Mouse (Mus musculus): ENCODE measurements around the gene Fam131a. TPM values are rescaled to one million over a fixed set of nuclear protein-coding genes. Genes with fewer than 3 reads are reported as not detected.

The Fam131a gene
- total and polyA plus RNA-seq, 3 experiments, result not detected

GRCm38 (mm10) chr16:20715161-20715560 is 22.1 kb downstream of the Fam131a start:
- Histone ChIP-seq H3K27me3 (ENCODE audit: control insufficient read depth in 1 of 2, insufficient read depth in 2 of 2, low read length in 2 of 2) (no peaks in the 10 kb centered on the region), H3K4me3 (ENCODE audit: control insufficient read depth in 1 of 2, insufficient read depth in 1 of 2, low read depth in 2 of 2, low read length in 2 of 2) (peak overlapping the region; percentile 58 to 74), H3K4me1 (ENCODE audit: control insufficient read depth in 1 of 2, insufficient read depth in 2 of 2, low read length in 2 of 2) (peaks cover 0 to 17% of the 10 kb centered on the region in 2 experiments; a peak in 3 of 4 replicates), H3K27ac (ENCODE audit: control insufficient read depth, low read depth, low read length) (no peak overlapping the region), H3K9me3 (replicated peaks; ENCODE audit: insufficient read depth, low read length) (no peaks in the 10 kb centered on the region), H3K9ac (ENCODE audit: control insufficient read depth, low read depth, low read length, poor library complexity, severe bottlenecking) (peak overlapping the region; percentile 62), H3K36me3 (ENCODE audit: control insufficient read depth in 1 of 2, insufficient read depth in 2 of 2, low read length in 2 of 2) (peaks cover 0 to 9% of the 10 kb centered on the region in 2 experiments; a peak in 2 of 4 replicates), H3K79me2 (ENCODE audit: control insufficient read depth, insufficient read depth, low read length, poor library complexity) (peaks cover 7% of the 10 kb centered on the region)
- TF ChIP-seq ETS1 (IDR thresholded peaks at IDR 0.05; ENCODE audit: low read depth, low read length) (no peak), TCF12 (IDR thresholded peaks at IDR 0.05; ENCODE audit: low read depth, low read length) (no peak)
- DNase-seq (ENCODE audit: low read depth, low spot score), result no peak

DNA sequence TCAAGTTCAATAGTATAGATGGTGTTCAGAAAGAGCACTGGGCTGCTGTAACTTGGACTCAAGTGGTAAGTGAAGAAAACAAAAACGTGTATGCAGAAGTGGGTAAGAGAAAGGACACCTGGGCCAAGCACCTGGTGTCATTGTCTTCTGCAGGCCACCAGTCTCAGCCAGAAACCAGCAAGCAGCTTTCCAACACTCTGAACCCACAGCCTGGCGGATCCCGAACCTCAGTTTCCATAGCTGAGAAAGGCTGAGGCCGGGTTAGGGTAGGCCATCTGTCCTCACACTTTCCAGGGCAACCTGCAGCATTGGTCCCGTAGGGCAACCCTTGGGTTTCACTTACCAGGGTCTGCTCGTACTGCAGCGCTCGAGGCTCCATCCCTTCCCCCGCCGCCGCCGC is 22.5 kb downstream of the Fam131a start:
- Histone ChIP-seq H3K36me3 (ENCODE audit: control insufficient read depth in 1 of 2, insufficient read depth in 2 of 2, low read length in 2 of 2) (peaks cover 0 to 9% of the 10 kb centered on the region in 2 experiments; a peak in 2 of 4 replicates), H3K4me1 (ENCODE audit: control insufficient read depth in 1 of 2, insufficient read depth in 2 of 2, low read length in 2 of 2) (peaks cover 0 to 17% of the 10 kb centered on the region in 2 experiments; a peak in 3 of 4 replicates), H3K27ac (ENCODE audit: control insufficient read depth, low read depth, low read length) (no peak overlapping the region), H3K4me3 (ENCODE audit: control insufficient read depth in 1 of 2, insufficient read depth in 1 of 2, low read depth in 2 of 2, low read length in 2 of 2) (peak overlapping the region; percentile 58 to 74), H3K79me2 (ENCODE audit: control insufficient read depth, insufficient read depth, low read length, poor library complexity) (peaks cover 7% of the 10 kb centered on the region), H3K27me3 (ENCODE audit: control insufficient read depth in 1 of 2, insufficient read depth in 2 of 2, low read length in 2 of 2) (no peaks in the 10 kb centered on the region), H3K9ac (ENCODE audit: control insufficient read depth, low read depth, low read length, poor library complexity, severe bottlenecking) (peak overlapping the region; percentile 62), H3K9me3 (replicated peaks; ENCODE audit: insufficient read depth, low read length) (no peaks in the 10 kb centered on the region)
- TF ChIP-seq MXI1 (IDR thresholded peaks at IDR 0.05; ENCODE audit: low read depth, low read length) (no peak), E2F4 (IDR thresholded peaks at IDR 0.05; ENCODE audit: borderline replicate concordance, low read depth, low read length) (no peak), USF1 (IDR thresholded peaks at IDR 0.05; ENCODE audit: low read depth, low read length) (no peak), MAFK (IDR thresholded peaks at IDR 0.05; ENCODE audit: borderline replicate concordance, low read depth, low read length) (no peak), TBP (IDR thresholded peaks at IDR 0.05; ENCODE audit: low read depth, low read length) (no peak), HCFC1 (IDR thresholded peaks at IDR 0.05; ENCODE audit: low read depth, low read length) (no peak), USF2 (IDR thresholded peaks at IDR 0.05; ENCODE audit: borderline replicate concordance in 1 of 2, insufficient read depth in 1 of 2, low read depth in 1 of 2, low read length in 2 of 2) (no peak), POLR2AphosphoS5 (IDR thresholded peaks at IDR 0.05; ENCODE audit: borderline replicate concordance, low read depth, low read length) (no peak), KAT2A (conservative IDR thresholded peaks at IDR 0.05; ENCODE audit: low read depth, low read length) (no peak), UBTF (IDR thresholded peaks at IDR 0.05; ENCODE audit: borderline replicate concordance, insufficient read depth, low read depth, low read length) (no peak), MAZ (IDR thresholded peaks at IDR 0.05; ENCODE audit: low read depth, low read length) (no peak), CTCF (IDR thresholded peaks at IDR 0.05 in 2 of 3, conservative IDR thresholded peaks at IDR 0.05 in 1 of 3; ENCODE audit: control insufficient read depth in 1 of 3, insufficient read depth in 1 of 3, low read depth in 2 of 3, low read length in 3 of 3, poor library complexity in 1 of 3, severe bottlenecking in 1 of 3) (no peak), TAL1 (IDR thresholded peaks at IDR 0.05; ENCODE audit: low read length) (no peak), ZNF384 (IDR thresholded peaks at IDR 0.05; ENCODE audit: low read depth, low read length) (no peak), MYC (IDR thresholded peaks at IDR 0.05; ENCODE audit: low read depth, low read length) (no peak)
- no peak for DNase-seq (ENCODE audit: low read depth, low spot score)

Measured in MEL (cell line).